Mouse (Mus musculus) right cerebral cortex, adult 18-20 months (tissue): ENCODE data around the gene Uqcr10.

Experiments used
- DNase-seq: peaks from one replicate; pipeline ENCODE4 v3.0.0; 2022; ENCODE audit warnings: mixed read lengths

Gene Uqcr10

DNA sequence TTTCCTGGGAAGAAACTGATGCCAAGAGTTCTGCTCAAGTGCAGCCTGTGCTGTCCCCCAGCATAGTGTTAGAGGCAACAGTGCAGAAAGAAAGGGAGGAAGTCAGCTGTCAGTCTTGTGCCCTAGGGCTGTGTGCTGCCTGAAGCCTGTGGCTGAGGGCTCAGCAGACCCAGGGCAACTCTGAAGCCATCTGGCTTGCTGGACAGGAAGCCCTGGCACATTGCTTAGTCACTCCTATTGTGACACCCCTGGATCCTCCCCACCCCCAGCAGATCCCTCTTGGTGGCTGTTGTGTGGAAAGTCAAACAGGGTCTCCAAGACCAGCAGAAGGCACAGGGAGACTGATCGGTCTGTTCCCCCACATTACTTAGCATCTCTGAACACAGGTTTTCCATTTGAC lies 29.5 kb downstream of the Uqcr10 start:
- no peak for DNase-seq

DNA sequence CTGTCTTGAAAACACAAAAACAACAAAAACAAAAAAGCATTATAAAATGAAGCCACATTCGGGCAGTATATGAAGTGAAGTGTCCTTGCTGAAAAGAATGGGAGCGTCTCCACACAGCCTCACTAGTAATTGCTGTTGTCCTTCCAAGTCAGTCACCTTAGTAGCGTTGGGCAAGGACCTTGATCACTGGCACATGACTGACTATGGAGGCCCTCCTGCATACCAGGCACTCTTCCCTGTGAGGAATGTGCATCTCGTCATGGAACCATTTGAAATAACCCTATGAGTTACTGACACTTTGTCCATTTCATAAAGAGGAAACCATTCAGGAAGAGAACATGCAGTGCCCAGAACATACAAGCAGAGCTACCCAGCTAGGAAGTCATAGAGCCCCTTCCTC lies 32.4 kb downstream of the Uqcr10 start:
- no peak for DNase-seq

DNA sequence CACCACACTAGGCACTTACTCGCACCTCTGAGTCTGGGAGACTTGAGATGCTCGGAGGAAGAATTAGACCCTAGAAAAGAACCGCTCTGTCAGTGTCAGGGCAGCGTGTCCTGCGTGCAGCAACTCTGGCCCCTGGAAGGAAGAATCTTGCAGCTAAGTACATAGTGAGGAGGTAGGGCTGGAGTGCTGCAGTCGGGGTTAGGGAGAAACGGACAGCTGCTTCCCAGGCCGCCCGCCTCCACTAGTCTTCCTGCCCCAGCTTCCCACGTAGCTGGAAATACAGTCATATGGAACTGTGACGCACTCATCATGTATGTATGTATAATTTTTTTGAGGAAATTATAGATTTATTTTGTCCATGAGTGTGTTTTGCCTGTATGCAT lies 41.7 kb downstream of the Uqcr10 start:
- DNase-seq: peak; percentile 37

DNA sequence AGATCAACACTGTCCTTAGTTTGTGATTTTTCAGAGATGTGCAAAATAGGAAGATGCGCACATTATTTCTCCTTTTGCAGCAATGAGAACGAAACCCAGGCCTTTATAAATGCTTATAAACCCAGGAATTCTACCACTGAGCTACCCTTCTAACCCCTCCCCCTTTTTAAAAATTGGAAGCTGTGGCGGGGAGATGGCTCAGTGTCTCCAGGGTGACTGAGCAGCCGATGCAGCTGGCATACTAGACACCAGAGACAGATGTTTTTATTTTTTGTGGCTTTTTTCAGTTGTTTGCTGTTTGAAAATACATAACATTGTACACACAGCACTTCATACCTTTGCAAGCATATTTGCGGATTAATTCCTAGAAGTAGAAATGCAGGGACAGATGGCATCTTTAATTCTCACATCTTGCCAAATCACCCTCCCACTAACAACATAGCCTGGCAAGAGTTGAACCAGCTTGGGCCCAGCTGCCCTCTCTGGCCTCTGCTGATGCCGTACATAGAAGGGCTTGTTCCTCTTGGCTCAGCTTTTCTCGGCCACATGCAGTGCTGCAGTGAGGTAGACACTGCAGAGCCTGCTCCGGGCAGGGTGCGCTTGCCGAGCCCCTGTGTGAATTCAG lies 42.2 kb downstream of the Uqcr10 start:
- peak; percentile 23 for DNase-seq

DNA sequence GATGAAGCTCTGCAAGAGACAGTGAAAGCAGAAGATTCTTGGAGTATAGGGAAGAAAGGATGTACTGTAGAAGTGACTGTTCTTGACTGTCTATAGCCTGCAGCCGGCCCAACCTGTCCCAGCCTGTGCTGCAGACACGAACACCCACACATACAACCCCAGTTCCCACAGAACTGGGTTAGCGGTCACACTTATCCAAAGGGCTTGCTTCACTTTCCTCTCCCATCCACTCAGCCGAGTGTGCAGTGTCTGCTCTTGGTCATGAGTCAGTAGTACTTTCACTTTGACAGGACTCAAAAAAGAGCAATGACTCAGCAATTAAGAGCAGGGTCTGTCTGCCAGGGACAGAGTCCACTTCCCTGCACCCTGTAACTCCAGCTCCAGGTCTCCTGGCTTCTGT lies 42.8 kb downstream of the Uqcr10 start:
- DNase-seq: peak; percentile 30

DNA sequence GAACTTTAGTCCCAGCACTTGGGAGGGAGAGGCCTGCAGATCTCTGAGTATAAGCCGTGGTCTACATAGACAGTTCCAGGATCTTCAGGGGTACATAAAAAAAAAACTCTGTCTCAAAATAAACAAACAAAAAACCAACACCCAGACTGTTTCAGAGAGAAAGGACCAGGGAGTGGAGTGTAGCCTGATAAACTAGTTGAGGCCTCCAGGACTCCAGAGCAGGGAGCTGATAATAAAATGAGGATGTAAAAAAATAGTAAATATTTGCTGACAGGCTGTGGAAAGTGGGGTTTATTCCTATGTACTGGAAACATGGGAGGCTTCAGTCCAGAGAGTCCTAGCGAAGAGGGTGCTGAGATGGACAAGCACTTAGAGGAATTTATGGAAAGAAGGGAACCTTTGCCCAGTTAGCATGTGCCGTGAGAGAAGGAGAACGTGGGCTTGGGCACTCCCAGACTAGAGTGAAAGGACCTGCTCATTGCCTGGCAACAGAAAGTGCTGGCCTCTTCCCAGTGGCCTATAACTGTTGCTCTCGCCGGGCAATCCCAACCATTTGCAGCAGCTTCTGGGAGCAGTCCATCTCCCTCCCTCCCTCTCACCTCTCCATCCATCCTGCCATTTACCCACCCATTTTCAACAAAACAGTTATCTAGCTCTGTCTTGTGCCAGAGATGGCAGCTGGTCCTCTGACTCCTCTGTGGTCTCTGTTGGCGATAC lies 43.7 kb downstream of the Uqcr10 start:
- DNase-seq: no peak

DNA sequence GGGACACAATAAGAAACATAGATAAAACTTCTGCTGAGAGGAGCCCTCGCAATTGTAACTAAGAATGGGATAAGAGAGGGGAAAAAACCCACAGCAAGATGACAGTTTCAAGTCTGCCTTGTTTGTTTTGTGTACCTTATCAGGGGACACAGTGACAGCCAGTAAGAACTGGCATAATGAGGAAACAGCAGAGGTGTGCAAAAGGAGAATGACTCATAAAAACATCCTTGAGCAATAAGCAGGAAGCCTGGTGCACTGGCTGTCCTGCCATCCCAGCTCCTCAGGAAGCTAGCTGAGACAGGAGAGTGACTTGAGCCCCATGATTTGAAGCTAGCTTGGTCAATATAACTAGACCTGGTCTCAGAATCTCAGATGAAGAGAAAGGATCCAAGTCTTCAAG lies 44.3 kb downstream of the Uqcr10 start:
- no peak for DNase-seq
